Mouse (Mus musculus) testis, adult 2 months (tissue): Measurements from ENCODE around the gene Stox2.

Source experiments
- CTCF ChIP-seq: fragments of 200-500 bp; IDR thresholded peaks from 2 replicates; pipeline ENCODE4 v1.5.1; 2012; ENCODE audit warnings: low read depth, mild to moderate bottlenecking, inconsistent platforms, low read length, moderate library complexity; ENCODE audit not compliant: control insufficient read depth, insufficient read depth, insufficient replicate concordance
- POLR2A ChIP-seq: fragments of 200-500 bp; IDR thresholded peaks from 2 replicates; pipeline ENCODE4 v1.6.1; 2012; ENCODE audit warnings: low read depth, mild to moderate bottlenecking, inconsistent platforms, low read length, moderate library complexity; ENCODE audit not compliant: control insufficient read depth

- no peak for TF ChIP-seq CTCF
- TF ChIP-seq POLR2A: no peak
Measured at GRCm38 (mm10) chr8:47409061-47409460, 37.1 kb downstream of the Stox2 start.
